Mouse (Mus musculus) bone marrow macrophage, adult 2 months (primary cell): ENCODE results near the gene Hoxd4.

ENCODE experiments used
- CTCF ChIP-seq: IDR thresholded peaks from 2 replicates; pipeline ENCODE4 v1.5.1; 2012; ENCODE audit warnings: low read depth, mild to moderate bottlenecking, low read length, moderate library complexity
- POLR2A ChIP-seq: IDR thresholded peaks from 2 replicates; pipeline ENCODE4 v1.6.1; 2012; ENCODE audit warnings: mild to moderate bottlenecking, low read depth, low read length, borderline replicate concordance

DNA sequence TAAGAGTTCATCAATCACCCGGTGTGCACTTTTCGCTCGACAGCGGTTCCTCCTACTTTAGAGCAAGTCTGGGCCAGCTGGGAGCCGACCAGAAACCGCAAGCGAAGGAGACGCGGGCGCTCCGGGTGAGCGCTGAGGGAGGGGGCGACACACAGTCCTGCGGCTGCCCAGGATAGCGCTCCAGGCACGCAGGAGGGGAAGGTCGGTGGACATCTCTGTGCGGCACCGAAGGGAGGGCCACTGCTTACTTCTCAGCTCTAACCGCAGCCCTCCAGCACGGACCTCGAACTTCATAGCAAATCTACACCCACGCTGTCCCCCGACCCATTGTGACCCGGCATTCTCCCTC lies 41.4 kb downstream of the Hoxd4 start:
- TF ChIP-seq CTCF: no peak
- TF ChIP-seq POLR2A: no peak
